Mouse (Mus musculus): Measurements from ENCODE around the gene Tas1r3. TPM values are rescaled to one million over a fixed set of nuclear protein-coding genes. Genes with fewer than 3 reads are reported as not detected.

Gene Tas1r3
- polyA plus RNA-seq, 1 experiment from 2014 or later: 0.65 TPM

- Histone ChIP-seq H3K4me2 (replicated peaks) (no peak overlapping the region), H3K9me3 (replicated peaks) (no peaks in the 10 kb centered on the region), H3K36me3 (peaks cover 5% of the 10 kb centered on the region; the same call in 1 of the 2 replicates), H3K27me3 (peaks cover 17% of the 10 kb centered on the region), H3K4me1 (peaks cover 33% of the 10 kb centered on the region), H3K27ac (0 out of 2 replicates have a peak overlapping the region, but pooled peaks have one; percentile 55), H3K4me3 (no peak overlapping the region), H3K9ac (no peak overlapping the region)
- 63% methylated on average over 8 of the region's 8 CpGs for WGBS
- no peak for ATAC-seq (ENCODE audit: low FRiP score)
Measured at GRCm38 (mm10) chr4:155838187-155839153, 24.7 kb downstream of the Tas1r3 start.

GRCm38 (mm10) chr4:155837404-155838010, 25.7 kb downstream of the Tas1r3 start:
- ATAC-seq (ENCODE audit: low FRiP score): no peak
- no peak overlapping the region for H3K4me3 ChIP-seq
- H3K9me3 ChIP-seq (replicated peaks): no peaks in the 10 kb centered on the region
- peaks cover 8% of the 10 kb centered on the region for H3K36me3 ChIP-seq
- 79% methylated on average over 11 of the region's 11 CpGs for WGBS
- H3K4me1 ChIP-seq: peaks cover 39% of the 10 kb centered on the region
- H3K4me2 ChIP-seq (replicated peaks): no peak overlapping the region
- no peak overlapping the region for H3K27ac ChIP-seq
- H3K27me3 ChIP-seq: peaks cover 17% of the 10 kb centered on the region
- no peak overlapping the region for H3K9ac ChIP-seq

GRCm38 (mm10) chr4:155833836-155834235, 29.3 kb downstream of the Tas1r3 start:
- ATAC-seq (ENCODE audit: low FRiP score): peak; percentile 11; the same call in 1 of the 2 replicates
- Histone ChIP-seq H3K4me2 (replicated peaks) (no peak overlapping the region), H3K27me3 (no peaks in the 10 kb centered on the region), H3K9ac (no peak overlapping the region), H3K27ac (peak overlapping the region; percentile 60; the same call in 1 of the 2 replicates), H3K4me3 (no peak overlapping the region; the same call in 1 of the 2 replicates), H3K9me3 (replicated peaks) (no peaks in the 10 kb centered on the region), H3K36me3 (peaks cover 6% of the 10 kb centered on the region; the same call in 1 of the 2 replicates), H3K4me1 (peaks cover 22% of the 10 kb centered on the region)
- 36% methylated on average over 2 of the region's 2 CpGs for WGBS

- Histone ChIP-seq H3K27ac (no peak overlapping the region), H3K9ac (no peak overlapping the region), H3K36me3 (peaks cover 6% of the 10 kb centered on the region; the same call in 1 of the 2 replicates), H3K27me3 (no peaks in the 10 kb centered on the region), H3K4me1 (peaks cover 21% of the 10 kb centered on the region), H3K9me3 (replicated peaks) (no peaks in the 10 kb centered on the region), H3K4me2 (replicated peaks) (no peak overlapping the region), H3K4me3 (no peak overlapping the region)
- no peak for ATAC-seq (ENCODE audit: low FRiP score)
- WGBS: 86% methylated on average over 4 of the region's 4 CpGs
Measured at GRCm38 (mm10) chr4:155833234-155833633, 29.9 kb downstream of the Tas1r3 start.

- 0 out of 2 replicates have a peak overlapping the region, but pooled peaks have one; percentile 91 for H3K27ac ChIP-seq
- no peak for ATAC-seq (ENCODE audit: low FRiP score)
- WGBS: 57% methylated on average over 10 of the region's 10 CpGs
Measured at GRCm38 (mm10) chr4:155832321-155832720, 30.8 kb downstream of the Tas1r3 start.

GRCm38 (mm10) chr4:155831831-155832230, 31.3 kb downstream of the Tas1r3 start:
- ATAC-seq (ENCODE audit: low FRiP score): no peak; the same call in 1 of the 2 replicates
- WGBS: under 1% methylated on average over 25 of the region's 25 CpGs
- Histone ChIP-seq H3K4me3 (peak overlapping the region; percentile 87), H3K27ac (peak overlapping the region; percentile 91), H3K9me3 (replicated peaks) (no peaks in the 10 kb centered on the region), H3K4me2 (replicated peaks) (peak overlapping the region; percentile 95), H3K4me1 (peaks cover 21% of the 10 kb centered on the region), H3K36me3 (peaks cover 14% of the 10 kb centered on the region), H3K9ac (peak overlapping the region; percentile 90), H3K27me3 (no peaks in the 10 kb centered on the region)

More at GRCm38 (mm10) chr4:155832321-155832720, 30.8 kb downstream of the Tas1r3 start:
- Histone ChIP-seq H3K27me3 (no peaks in the 10 kb centered on the region), H3K4me2 (replicated peaks) (peak overlapping the region; percentile 95), H3K4me1 (peaks cover 21% of the 10 kb centered on the region), H3K9me3 (replicated peaks) (no peaks in the 10 kb centered on the region), H3K9ac (peak overlapping the region; percentile 90), H3K36me3 (peaks cover 11% of the 10 kb centered on the region), H3K4me3 (peak overlapping the region; percentile 87)

GRCm38 (mm10) chr4:155831205-155831766, 31.9 kb downstream of the Tas1r3 start, which contains the start of gene Aurkaip1:
Gene Aurkaip1 (plus strand): TSS chr4:155831272.
- no peaks in the 10 kb centered on the region for H3K27me3 ChIP-seq
- no peaks in the 10 kb centered on the region for H3K9me3 ChIP-seq (replicated peaks)
- peak within 1 kb of the TSS; percentile 87 for H3K4me3 ChIP-seq
- H3K9ac ChIP-seq: peak within 1 kb of the TSS; percentile 90
- peak; percentile 92 for ATAC-seq (ENCODE audit: low FRiP score)
- peak within 1 kb of the TSS; percentile 95 for H3K4me2 ChIP-seq (replicated peaks)
- peaks cover 21% of the 10 kb centered on the region for H3K4me1 ChIP-seq
- H3K36me3 ChIP-seq: peaks cover 19% of the 10 kb centered on the region
- peak within 1 kb of the TSS; percentile 91 for H3K27ac ChIP-seq
- under 1% methylated on average over 49 of the region's 49 CpGs for WGBS

GRCm38 (mm10) chr4:155830596-155830995, 32.6 kb downstream of the Tas1r3 start:
- Histone ChIP-seq H3K4me3 (peak overlapping the region; percentile 87; the same call in 1 of the 2 replicates), H3K9me3 (replicated peaks) (no peaks in the 10 kb centered on the region), H3K36me3 (peaks cover 20% of the 10 kb centered on the region), H3K9ac (no peak overlapping the region), H3K27ac (peak overlapping the region; percentile 62), H3K4me1 (peaks cover 21% of the 10 kb centered on the region), H3K4me2 (replicated peaks) (peak overlapping the region; percentile 95), H3K27me3 (no peaks in the 10 kb centered on the region)
- WGBS: 57% methylated on average over 8 of the region's 8 CpGs
- ATAC-seq (ENCODE audit: low FRiP score): no peak

GRCm38 (mm10) chr4:155829866-155830265, 33.3 kb downstream of the Tas1r3 start:
- Histone ChIP-seq H3K9ac (no peak overlapping the region), H3K27ac (no peak overlapping the region), H3K4me2 (replicated peaks) (no peak overlapping the region), H3K4me1 (peaks cover 21% of the 10 kb centered on the region), H3K9me3 (replicated peaks) (no peaks in the 10 kb centered on the region), H3K4me3 (no peak overlapping the region), H3K36me3 (peaks cover 25% of the 10 kb centered on the region), H3K27me3 (no peaks in the 10 kb centered on the region)
- ATAC-seq (ENCODE audit: low FRiP score): no peak
- WGBS: 95% methylated on average over 4 of the region's 4 CpGs

GRCm38 (mm10) chr4:155823443-155823842, 39.7 kb downstream of the Tas1r3 start:
- Histone ChIP-seq H3K4me3 (no peak overlapping the region), H3K27ac (no peak overlapping the region), H3K4me1 (no peaks in the 10 kb centered on the region), H3K4me2 (replicated peaks) (no peak overlapping the region), H3K9ac (no peak overlapping the region), H3K27me3 (no peaks in the 10 kb centered on the region), H3K9me3 (replicated peaks) (no peaks in the 10 kb centered on the region), H3K36me3 (peaks cover 79% of the 10 kb centered on the region)
- no peak for ATAC-seq (ENCODE audit: low FRiP score)
- WGBS: 96% methylated on average over 16 of the region's 16 CpGs

- H3K27ac ChIP-seq: no peak overlapping the region
- WGBS: 80% methylated on average over 7 of the region's 7 CpGs
Measured at GRCm38 (mm10) chr4:155821025-155821424, 42.1 kb downstream of the Tas1r3 start.

GRCm38 (mm10) chr4:155817533-155817932, 45.6 kb downstream of the Tas1r3 start:
- Histone ChIP-seq H3K4me3 (no peak overlapping the region), H3K9ac (no peak overlapping the region), H3K9me3 (replicated peaks) (no peaks in the 10 kb centered on the region), H3K27ac (no peak overlapping the region), H3K27me3 (no peaks in the 10 kb centered on the region), H3K4me1 (peaks cover 16% of the 10 kb centered on the region), H3K36me3 (peaks cover 83% of the 10 kb centered on the region), H3K4me2 (replicated peaks) (no peak overlapping the region)
- whole genome bisulfite sequencing: 85% methylated on average over 4 of the region's 4 CpGs
- no peak for ATAC-seq (ENCODE audit: low FRiP score)

More at GRCm38 (mm10) chr4:155821025-155821424, 42.1 kb downstream of the Tas1r3 start:
- Histone ChIP-seq H3K9me3 (replicated peaks) (no peaks in the 10 kb centered on the region), H3K27me3 (no peaks in the 10 kb centered on the region), H3K4me2 (replicated peaks) (no peak overlapping the region), H3K36me3 (peaks cover 87% of the 10 kb centered on the region), H3K9ac (no peak overlapping the region), H3K4me3 (no peak overlapping the region), H3K4me1 (no peaks in the 10 kb centered on the region)
- ATAC-seq (ENCODE audit: low FRiP score): no peak
